ENCODE assay signal across 29 mouse cellular contexts in genomic region chr10:71713456-71713855, GRCm38 (mm10).
DNase-seq lines count a peak whose midpoint lies in the region; ATAC-seq and TF ChIP-seq lines count a peak whose summit lies in the region.
"Had no signal": no experiment of that assay in that cellular context is flagged by ENCODE, and none has a peak within 500 bp of the region (broad histone marks: within the 10 kb centered on the region; RNA-seq: fewer than 3 reads in every experiment).

No protein-coding gene starts in this region.

- no peaks in the 10 kb centered on the region for H3K9me3 ChIP-seq in heart, embryonic 11.5 days (replicated peaks; ENCODE audit: control insufficient read depth, low read length)
- H3K9me3 ChIP-seq: embryonic facial prominence, embryonic 10.5 days; embryonic facial prominence, embryonic 13.5 days; forebrain, embryonic 13.5 days; heart, embryonic 13.5 days; hindbrain, embryonic 12.5 days; hindbrain, embryonic 15.5 days had no signal

- no peaks in the 10 kb centered on the region for H3K27me3 ChIP-seq in heart, embryonic 11.5 days (ENCODE audit: control insufficient read depth, insufficient read depth, low read length)
- H3K27me3 ChIP-seq: CH12.LX; embryonic facial prominence, embryonic 13.5 days; forebrain, embryonic 13.5 days; heart, embryonic 13.5 days; hindbrain, embryonic 12.5 days; hindbrain, embryonic 15.5 days; Patski had no signal

- ATAC-seq in heart, embryonic 11.5 days (replicated peaks; ENCODE audit: insufficient number of reproducible peaks, low FRiP score, low TSS enrichment), result no peak
- ATAC-seq: forebrain, embryonic 13.5 days; forebrain, embryonic 16.5 days; Patski had no signal

- H3K4me1 ChIP-seq in heart, embryonic 11.5 days (ENCODE audit: control insufficient read depth, insufficient read depth, low read length), result no peaks in the 10 kb centered on the region
- H3K4me1 ChIP-seq: embryonic facial prominence, embryonic 10.5 days; embryonic facial prominence, embryonic 13.5 days; forebrain, embryonic 13.5 days; heart, embryonic 13.5 days; hindbrain, embryonic 12.5 days; hindbrain, embryonic 15.5 days had no signal

- no peak overlapping the region for H3K9ac ChIP-seq in heart, embryonic 11.5 days (ENCODE audit: low read depth, low read length)
- H3K9ac ChIP-seq: embryonic facial prominence, embryonic 13.5 days; forebrain, embryonic 13.5 days; heart, embryonic 13.5 days; hindbrain, embryonic 12.5 days; hindbrain, embryonic 15.5 days had no signal

- H3K36me3 ChIP-seq in heart, embryonic 11.5 days (ENCODE audit: control insufficient read depth, insufficient read depth, low read length), result no peaks in the 10 kb centered on the region
- H3K36me3 ChIP-seq: embryonic facial prominence, embryonic 10.5 days; embryonic facial prominence, embryonic 13.5 days; G1E; heart, embryonic 13.5 days; hindbrain, embryonic 12.5 days; hindbrain, embryonic 15.5 days had no signal

- no peak for TF ChIP-seq CTCF in layer of hippocampus, adult 2 months (conservative IDR thresholded peaks at IDR 0.05)

- 84% methylated on average over 2 of the region's 2 CpGs for WGBS in heart, embryonic 11.5 days (ENCODE audit: insufficient replicate concordance)

- DNase-seq in layer of hippocampus, adult 11-12 months (ENCODE audit: low spot score), result peak; percentile 21
- no peak for DNase-seq in layer of hippocampus, postnatal 25 days (ENCODE audit: extremely low spot score in 1 of 2, low spot score in 1 of 2)
- DNase-seq in layer of hippocampus, adult 2 months (ENCODE audit: low spot score in 2 of 2), result peak; percentile 48 to 60
- peak; percentile 47 for DNase-seq in layer of hippocampus, adult 9-11 months
- no peak for DNase-seq in embryo, embryonic 10.5 days (ENCODE audit: low spot score)
- no peak for DNase-seq in kidney, adult 11 months
- DNase-seq: adrenal gland, postnatal 10 days; adrenal gland, postnatal 36 days; B cell, adult 2 months; cerebellum, adult 11 months; cerebellum, adult 2 months; cerebellum, adult 9-11 months; cerebellum, postnatal 25 days; embryo, embryonic 11 days; gastrocnemius, adult 2 months; gastrocnemius, postnatal 14 days; heart, adult 18-20 months had no signal

- no peak overlapping the region for H3K4me3 ChIP-seq in layer of hippocampus, adult 2 months
- H3K4me3 ChIP-seq in heart, embryonic 11.5 days (ENCODE audit: low read depth, low read length), result no peak overlapping the region
- H3K4me3 ChIP-seq: embryonic facial prominence, embryonic 10.5 days; embryonic facial prominence, embryonic 13.5 days; erythroblast, embryonic 14.5 days; forebrain, embryonic 13.5 days; gastrocnemius, adult 2 months; heart, embryonic 13.5 days; hindbrain, embryonic 12.5 days; hindbrain, embryonic 15.5 days had no signal

- H3K4me2 ChIP-seq in heart, embryonic 11.5 days, result no peak overlapping the region
- H3K4me2 ChIP-seq: embryonic facial prominence, embryonic 13.5 days; forebrain, embryonic 13.5 days; heart, embryonic 13.5 days; hindbrain, embryonic 12.5 days; hindbrain, embryonic 15.5 days had no signal

- peak overlapping the region; percentile 78 for H3K27ac ChIP-seq in layer of hippocampus, adult 2 months
- no peak overlapping the region for H3K27ac ChIP-seq in heart, embryonic 11.5 days (ENCODE audit: low read depth, low read length)
- H3K27ac ChIP-seq: embryonic facial prominence, embryonic 10.5 days; embryonic facial prominence, embryonic 13.5 days; forebrain, embryonic 13.5 days; gastrocnemius, adult 2 months; heart, embryonic 13.5 days; hindbrain, embryonic 12.5 days; hindbrain, embryonic 15.5 days had no signal

Comparison
In these comparisons a context has a peak if more than half of its experiments do, and no peak if none do; other contexts are left out.
1. DNase-seq: peak in layer of hippocampus, adult 11-12 months (single experiment), layer of hippocampus, adult 2 months (2 of 2) and layer of hippocampus, adult 9-11 months (single experiment); none in layer of hippocampus, postnatal 25 days (0 of 2), embryo, embryonic 10.5 days (single experiment) and kidney, adult 11 months (single experiment).